Mouse (Mus musculus) erythroblast, embryonic 14.5 days (primary cell): Measurements from ENCODE around the gene Ank3.

Source experiments
- GATA1 ChIP-seq: IDR thresholded peaks from 2 replicates; pipeline ENCODE4 v1.6.1; 2012; ENCODE audit warnings: low read length, inconsistent platforms, mixed read lengths
- TAL1 ChIP-seq: IDR thresholded peaks from 3 replicates; pipeline ENCODE4 v1.6.1; 2012; ENCODE audit warnings: low read length, inconsistent platforms, mixed read lengths

DNA sequence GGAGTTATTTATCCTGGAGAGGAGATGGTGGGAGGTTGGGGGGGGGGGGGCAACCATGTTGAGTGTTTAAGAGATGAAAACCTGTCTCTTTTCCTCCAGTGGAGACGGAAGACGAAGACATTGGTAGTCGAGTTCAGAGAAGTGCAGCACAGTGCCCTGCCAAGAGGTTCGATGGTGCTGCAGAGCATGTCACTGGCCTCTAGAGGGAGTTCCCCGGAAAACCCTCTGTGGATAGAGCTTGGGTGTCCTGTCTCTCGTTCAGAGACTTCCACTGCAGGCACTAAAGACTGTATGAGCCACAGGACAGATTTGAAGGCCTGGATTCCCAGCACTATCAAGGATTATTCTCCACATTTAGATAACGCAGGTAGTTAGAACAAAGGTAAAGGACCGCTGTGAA lies 382.9 kb downstream of the Ank3 start:
- TF ChIP-seq GATA1 (no peak), TAL1 (no peak)
